Mouse (Mus musculus) layer of hippocampus, adult 18-20 months (tissue): ENCODE data around the gene Orc1. TPM values are rescaled to one million over a fixed set of nuclear protein-coding genes. Genes with fewer than 3 reads are reported as not detected.

Experiments used
- DNase-seq, 2 experiments: peaks; one replicate each; pipeline ENCODE4 v3.0.0; 2022; ENCODE audit warnings: low spot score in 2 of 2
- long read RNA-seq: library from polyadenylated mRNA; stranded (forward); transcript quantifications from one replicate; pipeline ENCODE4 v2.0.0, GENCODE M21; 2021
- total RNA-seq, 2 experiments: library from RNA; stranded (reverse); gene quantifications; 2 replicates each; pipeline ENCODE4 v1.2.3; 2021

The Orc1 gene
- under 1 TPM in 1 of 2 experiments, not detected in 1; 0.13 TPM for total RNA-seq
- long read RNA-seq = 0 reads

DNA sequence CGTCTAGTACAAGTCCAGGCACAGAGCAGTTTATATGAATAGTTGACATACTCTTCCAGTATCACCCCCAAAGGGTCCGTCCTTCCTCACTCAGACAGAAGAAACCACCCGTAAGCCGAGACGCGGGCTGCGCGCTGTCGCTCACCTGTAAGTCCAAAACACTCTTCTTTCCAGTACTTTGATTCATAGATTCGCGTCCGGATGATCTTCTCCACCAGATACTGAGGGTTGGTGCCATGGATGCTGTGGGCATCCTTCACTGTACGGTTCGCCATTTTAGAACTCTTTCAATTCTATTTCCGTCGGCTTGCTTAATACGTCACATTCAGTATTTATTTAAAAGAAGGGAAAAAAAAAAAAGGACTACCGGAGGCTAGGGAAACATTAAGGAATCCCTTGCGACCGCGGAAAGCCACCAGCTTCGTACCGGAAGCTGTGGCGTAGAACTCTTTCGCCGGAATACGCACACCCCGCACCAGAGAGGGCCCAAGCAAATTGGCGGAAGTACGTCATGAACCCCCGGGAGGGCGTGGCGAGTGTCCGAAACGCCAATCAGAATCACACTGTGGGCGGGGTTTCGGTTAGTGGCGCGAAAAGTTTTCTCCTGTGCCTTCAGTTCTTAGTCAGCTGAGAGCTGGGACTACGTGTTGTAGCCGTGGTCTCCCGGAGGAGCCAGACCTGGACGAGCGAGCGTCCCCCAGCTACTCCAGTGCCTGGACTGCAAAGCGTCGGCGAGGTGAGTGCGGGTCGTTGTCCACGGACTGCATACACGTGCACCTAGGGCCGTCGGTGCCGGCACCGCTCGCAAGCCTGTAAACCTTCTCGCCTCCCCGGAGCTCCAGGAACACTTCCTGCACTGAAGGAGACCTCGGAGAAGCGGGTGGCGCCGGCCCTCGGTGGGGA, at the start of gene Orc1, which contains the start of gene Prpf38a:
Gene Orc1 (plus strand): TSS at position 584 of the 903 bp plus-strand sequence.
Gene Prpf38a (minus strand): TSS at position 497 of the 903 bp plus-strand sequence.
- peak; percentile 96 to 98 for DNase-seq

DNA sequence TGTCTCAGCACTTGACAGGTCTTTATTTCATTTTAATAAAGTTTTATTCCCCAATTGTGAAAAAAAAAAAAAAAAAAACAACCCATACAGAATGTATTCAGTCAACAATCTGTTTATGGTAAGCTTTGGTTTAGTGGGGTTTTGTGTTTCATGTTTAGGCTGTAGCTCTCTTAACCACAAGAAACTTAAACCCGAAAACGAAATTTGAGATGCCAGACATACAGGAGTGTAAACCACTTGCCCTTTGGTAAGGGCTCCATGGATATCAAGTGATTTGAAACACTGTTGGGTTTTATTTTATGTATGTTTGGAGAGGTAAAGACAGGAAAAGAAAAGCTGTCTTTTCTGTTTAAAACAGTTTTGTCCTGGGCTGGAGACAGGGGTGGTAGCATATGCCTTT, 39.5 kb upstream of the Orc1 start:
- DNase-seq = no peak

DNA sequence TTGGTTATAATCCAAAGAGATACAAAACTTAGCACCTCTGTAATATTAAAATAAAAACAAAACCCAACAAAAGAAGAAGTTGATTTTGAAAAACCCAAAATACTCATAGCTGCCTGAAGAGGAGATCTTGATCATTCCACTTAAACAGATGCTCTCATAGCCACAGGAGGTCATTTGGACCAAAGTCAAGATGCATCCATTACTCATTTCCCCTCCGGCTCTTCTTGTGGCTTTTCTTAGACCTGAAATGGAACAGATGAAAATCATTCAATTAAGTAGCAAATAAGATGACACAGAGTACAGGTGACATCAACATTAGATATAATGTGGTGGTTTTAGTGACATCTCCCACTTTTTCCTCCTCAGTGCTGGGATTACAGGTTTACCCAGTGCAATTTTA, 14.2 kb upstream of the Orc1 start:
- DNase-seq = no peak

DNA sequence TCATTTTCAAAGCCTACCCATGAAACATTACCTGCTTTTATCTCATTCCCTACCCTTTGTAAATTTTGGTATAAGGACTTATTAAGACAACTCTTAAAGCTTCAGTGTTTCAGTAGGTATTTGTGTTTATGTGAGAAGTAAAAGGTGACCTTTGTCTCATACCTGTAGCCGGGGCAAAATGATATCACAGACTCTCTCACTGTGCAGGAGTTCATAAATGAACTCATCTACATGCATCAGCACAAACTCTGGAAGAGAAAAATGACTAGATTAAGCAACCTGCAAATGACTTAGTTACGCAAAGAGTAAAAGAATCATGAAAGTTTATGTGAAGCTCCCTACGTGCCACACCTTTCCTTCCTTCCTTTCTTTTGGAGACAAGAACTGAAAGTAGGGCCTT, 6.6 kb upstream of the Orc1 start:
- DNase-seq = no peak

DNA sequence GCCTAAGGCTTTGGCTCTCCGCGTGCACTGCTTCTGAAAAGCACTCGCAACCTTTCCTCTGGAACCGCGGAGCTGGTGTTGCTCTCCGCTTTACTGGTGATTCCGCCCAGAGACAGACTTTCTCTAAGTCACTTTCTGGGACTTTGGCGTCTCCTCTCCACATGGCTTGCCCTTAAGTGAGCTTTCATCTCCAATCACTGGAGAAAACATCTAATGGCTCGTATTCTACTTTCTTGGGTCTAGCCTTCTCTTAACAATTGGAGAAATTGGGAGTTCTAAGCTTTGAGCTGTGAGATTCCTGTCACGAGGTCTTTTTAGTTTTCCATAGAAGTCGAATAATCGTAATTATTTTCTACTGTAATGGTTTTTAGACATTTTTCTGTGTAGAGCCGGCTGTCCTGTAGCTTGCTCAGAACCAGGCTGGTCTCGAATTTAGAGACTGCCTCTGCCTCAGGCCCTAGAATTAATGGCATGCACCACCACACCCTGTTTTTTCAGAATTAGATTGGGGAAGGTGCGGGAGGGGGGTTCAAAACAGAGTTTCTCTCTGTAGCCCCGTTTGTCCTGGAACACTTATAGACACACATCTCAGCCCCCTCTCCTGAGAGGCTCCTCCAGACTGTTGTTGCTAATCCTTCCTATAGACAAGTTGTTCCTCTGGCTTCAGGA, 654 bp downstream of the Orc1 start:
- no peak for DNase-seq

DNA sequence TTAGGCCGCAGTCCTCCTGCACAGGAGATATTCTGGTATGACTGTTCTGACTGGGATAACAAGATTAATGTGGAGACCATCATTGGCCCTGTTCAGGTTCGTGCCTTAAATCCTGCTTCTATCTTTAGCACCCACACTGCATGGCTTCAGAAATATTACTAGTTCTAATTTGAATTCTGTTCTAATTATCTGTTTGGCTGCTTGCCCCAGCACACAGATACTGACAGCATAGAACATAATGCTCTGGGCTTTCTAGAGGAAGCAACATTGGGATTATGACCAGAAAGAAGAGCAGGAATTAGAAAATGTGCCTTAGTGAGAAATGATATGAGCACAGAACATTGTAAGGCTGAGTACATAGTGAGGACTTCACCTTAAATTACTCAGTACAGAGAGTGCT, 14.2 kb downstream of the Orc1 start:
- peak; percentile 28 to 69 for DNase-seq

DNA sequence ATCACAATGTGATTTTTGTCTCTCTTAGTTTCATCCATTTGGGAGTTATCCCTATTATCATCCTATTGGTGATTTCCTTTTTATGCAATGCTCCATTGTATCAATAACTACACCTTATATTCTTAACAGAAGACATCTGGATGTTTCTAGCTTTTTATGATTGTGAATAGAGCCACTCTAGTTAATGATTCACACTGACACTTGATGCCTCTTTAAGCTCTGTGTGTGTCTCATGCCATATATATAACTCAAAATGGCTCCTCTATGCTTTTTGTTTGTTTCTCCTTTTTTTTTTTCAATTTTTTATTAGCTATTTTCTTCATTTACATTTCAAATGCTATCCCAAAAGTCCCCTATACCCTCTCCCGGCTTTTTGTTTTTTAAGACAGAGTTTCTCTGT, 16.6 kb downstream of the Orc1 start:
- DNase-seq = no peak

DNA sequence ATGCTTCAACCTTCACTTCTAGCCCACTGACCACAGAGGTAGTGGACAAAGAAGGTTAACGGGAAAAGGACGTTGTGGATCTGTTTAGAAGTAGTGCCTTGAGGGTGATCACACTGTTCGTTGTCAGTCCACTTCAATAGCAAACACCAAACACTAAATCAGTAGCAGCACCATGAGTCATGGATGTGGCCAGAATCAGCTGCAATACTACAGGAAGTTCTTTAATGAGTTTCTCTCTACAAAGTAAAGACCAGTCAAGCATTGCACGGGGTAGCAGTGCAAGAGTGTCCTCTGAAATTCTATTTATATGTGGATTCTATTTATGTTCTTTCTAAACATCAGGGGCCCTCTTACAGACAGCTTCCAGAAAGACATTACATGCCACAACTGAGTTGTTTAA, 19.1 kb downstream of the Orc1 start:
- DNase-seq = no peak

DNA sequence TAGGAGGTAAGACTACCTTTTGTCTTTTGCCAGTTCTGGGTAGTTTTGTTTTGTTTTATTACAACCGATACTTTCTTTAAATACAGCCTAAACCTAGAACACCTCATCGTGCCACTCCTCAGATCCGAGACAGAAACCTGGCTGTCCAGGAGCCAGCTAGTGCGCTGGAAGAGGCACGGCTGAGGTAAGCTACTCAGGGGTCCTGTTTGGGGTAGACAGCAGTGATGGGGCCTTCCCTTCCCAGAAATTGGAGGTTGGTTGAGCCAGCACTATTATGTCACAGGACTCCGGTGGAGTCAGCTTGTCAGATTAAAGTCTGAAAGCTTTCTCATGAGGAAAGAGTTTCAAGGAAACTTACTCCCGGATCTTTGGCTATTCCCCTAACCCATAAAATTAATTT, 22.6 kb downstream of the Orc1 start:
- DNase-seq = no peak

DNA sequence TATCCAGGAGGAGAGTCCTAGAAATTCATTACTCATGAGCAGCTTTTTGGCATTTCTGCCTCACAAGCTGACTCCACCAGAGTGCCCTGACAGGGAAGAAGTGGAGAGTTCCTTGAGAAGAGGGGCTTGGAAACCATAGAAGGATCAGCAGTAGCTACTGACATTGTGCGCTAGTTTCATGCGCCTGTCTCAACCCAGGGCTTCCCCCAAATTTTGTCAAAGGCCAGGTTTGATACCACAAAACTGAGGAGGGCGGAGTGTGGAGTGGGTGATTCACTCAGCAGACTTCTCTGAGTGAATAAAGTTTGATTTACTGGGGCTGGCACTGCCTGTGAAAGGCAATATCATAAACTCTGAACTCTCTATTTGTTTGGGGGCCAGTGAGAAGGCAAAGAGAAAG, 29.4 kb downstream of the Orc1 start:
- no peak for DNase-seq

DNA sequence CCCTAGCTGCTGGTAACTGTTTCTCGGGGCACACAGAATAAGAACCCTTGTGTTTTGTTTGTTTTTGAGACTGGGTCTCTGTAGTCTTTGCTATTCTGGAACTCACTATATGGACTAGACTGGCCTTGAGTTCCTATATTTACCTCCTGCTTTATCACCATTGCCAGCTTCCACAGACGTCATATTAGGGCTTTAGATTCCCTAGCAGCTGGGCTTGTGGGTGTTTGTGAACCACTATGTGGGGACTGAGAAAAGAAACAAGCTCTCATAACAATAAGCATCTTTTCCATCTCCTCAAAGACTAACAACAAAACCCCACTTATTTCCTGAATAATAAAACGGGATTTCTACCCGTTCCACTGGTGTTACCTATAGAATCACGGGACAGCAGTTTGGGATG, 31.7 kb downstream of the Orc1 start:
- DNase-seq = no peak

DNA sequence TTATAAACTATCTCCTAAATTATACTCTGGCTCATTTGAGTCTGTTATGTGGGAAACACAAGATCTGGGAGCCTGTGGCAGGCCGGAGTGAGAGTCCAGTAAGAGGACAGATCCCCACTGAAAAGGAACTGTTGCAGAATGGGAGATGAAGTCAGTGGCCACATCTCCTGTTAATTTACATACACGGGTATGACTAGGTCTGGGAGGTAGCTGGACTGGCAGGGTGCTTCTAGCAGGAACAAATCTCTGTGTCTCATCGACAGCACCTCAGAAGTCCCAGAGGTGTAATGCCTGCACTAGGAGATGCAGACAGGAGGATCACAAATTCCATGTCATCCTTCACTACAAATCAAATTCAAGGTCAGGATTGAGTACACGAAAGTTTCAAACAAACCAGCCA, 39.4 kb downstream of the Orc1 start:
- no peak for DNase-seq

DNA sequence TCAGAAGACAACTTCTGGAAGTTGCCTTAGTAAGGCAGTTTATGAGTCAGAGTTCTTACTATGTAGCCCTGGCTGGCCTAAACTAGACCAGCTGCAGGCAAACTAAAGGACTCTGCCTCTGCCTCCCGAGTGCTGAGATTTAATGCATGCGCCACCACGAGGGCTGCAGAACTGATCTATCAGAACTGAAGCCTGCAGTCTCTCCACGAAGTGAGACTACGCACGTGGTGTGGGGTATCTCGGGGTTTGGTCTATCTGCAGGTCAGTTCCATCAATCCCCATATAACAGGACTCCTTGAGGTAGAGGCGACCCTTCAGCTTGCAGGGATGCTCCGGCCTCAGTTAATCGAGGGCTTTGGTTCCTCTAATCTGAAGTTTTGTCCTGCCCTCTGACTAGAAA, 39.9 kb downstream of the Orc1 start:
- no peak for DNase-seq

DNA sequence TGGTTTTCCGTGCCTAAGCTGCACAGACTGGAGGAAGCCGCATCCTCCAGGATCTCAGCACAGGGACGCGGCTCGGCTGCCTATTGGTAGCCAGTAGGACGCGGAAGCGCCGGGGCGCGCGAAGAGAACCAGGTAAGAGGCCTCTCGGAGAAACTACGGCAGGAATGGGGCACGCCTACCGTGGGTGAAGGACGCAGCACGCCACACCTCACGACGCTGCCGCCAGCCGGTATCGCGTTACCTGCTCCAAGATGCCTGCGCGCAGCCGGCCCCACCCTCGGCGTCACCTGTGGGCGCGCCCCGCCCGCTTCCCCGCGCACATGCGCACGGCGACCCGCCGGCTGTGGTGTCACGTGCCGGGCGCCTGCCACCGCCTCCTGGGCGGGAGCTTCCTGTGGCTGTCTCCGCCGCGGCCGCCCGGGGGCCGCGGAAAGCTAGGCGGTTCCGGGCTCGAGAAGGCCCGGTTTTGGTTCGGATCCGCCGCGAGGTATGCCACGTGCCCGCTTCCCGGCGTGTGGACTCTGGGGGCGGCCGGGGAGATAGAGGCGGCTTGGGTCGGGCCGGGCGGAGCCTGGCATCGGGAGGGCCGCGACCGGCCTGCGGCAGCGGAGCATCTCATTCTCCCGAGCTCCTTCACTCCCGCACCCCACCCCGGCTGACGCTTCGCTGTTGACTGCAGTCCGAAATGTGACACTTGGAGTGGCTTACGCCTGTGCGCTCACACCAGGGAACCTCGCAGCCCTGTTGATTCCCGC, 40.5 kb downstream of the Orc1 start, which contains the start of gene Cc2d1b:
Gene Cc2d1b (plus strand): TSS at position 354 of the 755 bp plus-strand sequence.
- DNase-seq = peak; percentile 88 to 91

DNA sequence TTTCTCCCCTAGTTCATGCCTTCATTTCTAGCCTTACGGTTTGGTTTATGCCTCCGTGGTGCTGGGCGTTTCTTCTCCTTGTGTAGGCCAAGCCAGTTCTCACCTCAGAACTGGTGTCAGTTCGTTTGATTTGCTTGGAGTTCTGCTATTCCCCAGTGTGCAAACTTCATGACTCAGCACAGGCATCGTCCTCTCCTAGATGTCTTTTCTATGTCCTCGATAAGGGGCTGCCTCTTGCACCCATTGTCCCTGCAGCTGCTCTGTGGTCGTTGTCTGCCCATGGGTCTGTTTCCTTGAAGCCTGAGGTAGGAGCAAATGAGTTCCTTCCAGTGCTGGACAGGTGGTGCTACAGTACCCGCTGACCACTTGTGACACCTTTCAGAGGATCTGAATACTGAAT, 41.3 kb downstream of the Orc1 start:
- DNase-seq = no peak

DNA sequence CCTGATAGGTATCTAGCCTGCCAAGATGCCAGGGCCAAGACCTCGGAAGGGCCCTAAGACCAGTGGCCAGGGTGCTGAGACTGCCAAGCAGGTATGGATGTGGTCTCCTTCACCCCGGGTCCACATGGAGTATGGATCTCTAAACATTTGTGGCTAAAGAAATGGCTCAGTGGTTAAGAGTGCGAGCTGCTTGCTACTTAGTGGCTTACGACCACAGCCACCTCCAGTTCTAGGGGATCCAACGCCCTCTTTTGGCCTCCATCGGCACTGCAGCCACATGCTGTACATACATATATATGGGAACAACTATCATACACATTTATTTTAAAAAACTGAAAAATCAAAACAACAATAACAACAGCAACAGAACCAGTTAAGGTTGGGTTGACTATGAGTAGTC, 42.3 kb downstream of the Orc1 start:
- no peak for DNase-seq

DNA sequence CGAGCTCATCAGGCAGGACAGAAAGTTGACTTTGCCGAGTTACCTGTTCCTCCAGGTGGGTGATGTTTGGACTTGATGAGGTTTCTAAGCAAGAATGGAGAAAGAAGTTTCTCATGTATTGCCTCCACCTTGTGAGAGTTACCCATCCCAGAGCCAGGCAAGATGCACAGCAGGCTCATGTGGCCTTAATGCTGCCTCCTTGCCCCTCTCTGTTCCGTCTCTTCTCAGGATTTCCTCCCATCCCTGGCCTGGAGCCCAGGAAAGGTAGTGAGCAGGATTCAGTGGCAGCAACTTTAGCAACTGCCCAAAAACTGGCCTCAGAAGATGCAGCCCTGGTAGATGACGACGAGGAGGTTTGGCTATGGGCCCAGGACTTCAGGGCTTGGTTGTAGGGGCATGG, 47.8 kb downstream of the Orc1 start:
- no peak for DNase-seq

DNA sequence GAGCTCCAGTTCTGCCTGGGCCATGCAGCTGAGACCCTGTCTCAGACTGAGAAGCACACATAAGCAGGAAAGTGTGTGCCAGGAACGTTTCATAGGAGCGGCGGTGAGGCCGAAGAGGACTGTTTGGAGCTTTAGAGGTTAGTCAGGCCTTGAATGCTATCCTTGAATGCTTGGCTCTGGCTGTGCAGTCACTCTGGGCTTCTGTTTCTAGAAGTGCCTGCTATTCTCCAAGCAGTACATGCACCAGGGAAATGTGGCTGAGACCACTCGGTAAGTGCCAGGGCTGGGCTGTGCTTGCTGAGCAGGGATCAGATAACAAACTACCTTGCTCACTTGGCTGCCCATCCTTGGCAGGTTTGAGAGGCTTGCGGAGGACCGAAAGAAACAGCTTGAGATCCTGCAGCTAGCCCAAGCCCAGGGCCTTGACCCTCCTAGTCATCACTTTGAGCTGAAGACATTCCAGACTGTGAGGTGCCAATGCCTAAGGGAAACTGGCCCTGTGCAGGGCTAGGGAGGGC, 50.2 kb downstream of the Orc1 start:
- no peak for DNase-seq

DNA sequence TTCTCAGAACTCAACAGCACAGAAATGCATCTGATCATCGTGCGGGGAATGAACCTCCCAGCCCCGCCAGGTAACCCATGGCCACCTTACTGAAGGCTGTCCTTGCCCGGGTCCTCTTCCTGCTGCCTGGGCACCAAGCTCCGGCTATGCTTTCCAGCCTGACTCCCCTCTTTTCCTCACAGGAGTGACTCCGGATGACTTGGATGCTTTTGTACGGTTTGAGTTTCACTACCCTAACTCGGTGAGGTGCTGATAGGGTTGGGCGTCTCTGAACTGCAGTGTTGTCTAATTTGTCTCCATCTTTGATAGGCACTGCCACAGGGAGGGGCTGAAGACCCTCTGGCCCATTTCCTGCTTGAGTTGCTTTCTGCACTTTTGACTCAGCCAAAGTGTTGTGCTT, 50.9 kb downstream of the Orc1 start:
- no peak for DNase-seq

DNA sequence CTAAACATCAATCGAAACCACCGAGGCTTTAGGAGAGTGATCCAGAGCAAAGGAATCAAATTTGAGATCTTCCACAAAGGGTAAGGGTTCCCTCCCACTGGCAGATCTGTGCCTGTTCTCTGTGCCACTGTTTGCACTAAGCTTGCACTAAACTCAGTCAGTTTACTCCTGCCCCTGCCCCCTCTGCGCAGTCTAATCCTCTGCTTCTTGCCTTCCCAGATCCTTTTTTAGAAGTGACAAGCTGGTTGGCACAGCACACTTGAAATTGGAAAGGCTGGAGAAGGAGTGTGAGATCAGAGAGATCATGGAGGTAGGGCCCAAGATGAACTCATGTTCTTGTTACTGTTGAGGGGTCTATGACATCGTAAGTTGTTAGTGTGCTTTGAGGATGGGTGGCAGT, 52.4 kb downstream of the Orc1 start:
- peak in 1 of 2 experiments; percentile 30 for DNase-seq

DNA sequence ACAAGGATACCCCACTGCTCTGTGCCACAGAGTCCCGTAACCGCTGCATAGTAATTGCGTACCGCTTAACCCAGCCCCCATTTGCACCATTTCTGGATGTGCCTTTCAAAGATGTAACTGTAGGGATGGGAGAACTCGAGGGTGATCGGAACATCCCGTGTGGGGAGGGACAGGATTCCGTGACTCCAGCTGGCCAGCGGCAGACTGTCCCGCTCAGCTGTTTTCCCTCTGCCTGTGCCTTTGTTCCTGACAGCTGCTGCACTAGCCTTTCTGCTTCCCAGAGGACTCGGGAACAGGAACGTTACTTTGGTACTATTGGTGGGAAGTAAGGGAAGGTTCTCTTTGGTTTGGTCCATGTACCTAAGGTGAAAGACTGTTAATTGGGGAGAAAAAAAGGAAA, 54.5 kb downstream of the Orc1 start:
- DNase-seq = no peak

DNA sequence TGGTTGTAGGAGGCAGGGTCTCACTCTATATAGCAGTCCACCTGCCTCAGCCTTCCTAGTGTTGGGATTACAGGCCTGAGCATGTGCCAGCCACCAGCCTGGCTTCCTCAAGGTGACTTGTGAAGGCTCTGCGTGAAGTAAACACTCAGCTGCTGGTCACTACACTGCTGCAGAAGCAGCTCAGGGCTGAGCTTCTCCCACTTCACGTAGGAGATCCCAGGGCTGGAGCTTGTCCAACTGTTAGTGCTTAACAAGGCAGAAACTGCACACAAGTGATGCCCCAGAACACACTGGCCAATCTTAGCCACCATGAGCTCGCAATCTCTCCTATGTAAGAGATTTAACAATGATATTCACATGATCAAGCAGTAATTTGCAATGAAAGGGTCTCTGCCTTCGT, 55.5 kb downstream of the Orc1 start:
- DNase-seq = no peak
